Mouse (Mus musculus): ENCODE measurements around the gene Pdcd11.

- no peak for TF ChIP-seq CTCF (IDR thresholded peaks at IDR 0.05)
- no peak for TF ChIP-seq EP300 (IDR thresholded peaks at IDR 0.05)
Measured at GRCm38 (mm10) chr19:47144154-47144553, 53.6 kb downstream of the Pdcd11 start, which contains the start of gene Calhm1.

Measured in lung, postnatal 0 days (tissue).